Mouse (Mus musculus): ENCODE measurements around the gene Itga9. TPM values are rescaled to one million over a fixed set of nuclear protein-coding genes. Genes with fewer than 3 reads are reported as not detected.

The Itga9 gene
- polyA plus RNA-seq, 1 experiment from 2014 or later, result 7.4 TPM

DNA sequence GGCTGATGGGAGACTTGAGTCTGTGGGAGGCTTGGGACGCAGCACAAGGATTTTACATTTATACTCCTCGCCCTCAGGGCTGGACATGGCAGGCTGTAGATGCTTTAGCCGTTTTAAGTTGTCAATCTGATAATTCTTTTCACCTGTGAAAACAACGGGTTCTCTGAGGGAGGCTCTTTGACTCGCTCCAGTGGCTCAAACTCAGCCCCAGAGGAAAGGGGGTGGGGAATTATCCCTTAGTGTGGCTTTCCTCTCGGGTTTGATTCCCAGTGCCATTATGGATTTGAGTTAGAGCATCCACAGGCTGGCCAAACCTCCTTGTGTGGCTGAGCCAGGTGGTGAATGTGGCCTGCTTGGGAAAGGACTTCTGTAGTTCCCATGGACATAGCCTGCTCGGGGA lies 17.7 kb downstream of the Itga9 start:
- Histone ChIP-seq H3K4me2 (no peak overlapping the region), H3K36me3 (peaks cover 24% of the 10 kb centered on the region), H3K27me3 (0 out of 2 replicates have a peak, but pooled peaks cover 4% of the 10 kb centered on the region), H3K4me1 (peaks cover 35% of the 10 kb centered on the region), H3K9me3 (no peaks in the 10 kb centered on the region), H3K4me3 (no peak overlapping the region), H3K9ac (peak overlapping the region; percentile 32; the same call in 1 of the 2 replicates), H3K27ac (no peak overlapping the region)
- WGBS, result 13% methylated on average over 7 of the region's 7 CpGs
- no peak for ATAC-seq (ENCODE audit: insufficient number of reproducible peaks, insufficient read depth, low FRiP score, low TSS enrichment, low read depth)

DNA sequence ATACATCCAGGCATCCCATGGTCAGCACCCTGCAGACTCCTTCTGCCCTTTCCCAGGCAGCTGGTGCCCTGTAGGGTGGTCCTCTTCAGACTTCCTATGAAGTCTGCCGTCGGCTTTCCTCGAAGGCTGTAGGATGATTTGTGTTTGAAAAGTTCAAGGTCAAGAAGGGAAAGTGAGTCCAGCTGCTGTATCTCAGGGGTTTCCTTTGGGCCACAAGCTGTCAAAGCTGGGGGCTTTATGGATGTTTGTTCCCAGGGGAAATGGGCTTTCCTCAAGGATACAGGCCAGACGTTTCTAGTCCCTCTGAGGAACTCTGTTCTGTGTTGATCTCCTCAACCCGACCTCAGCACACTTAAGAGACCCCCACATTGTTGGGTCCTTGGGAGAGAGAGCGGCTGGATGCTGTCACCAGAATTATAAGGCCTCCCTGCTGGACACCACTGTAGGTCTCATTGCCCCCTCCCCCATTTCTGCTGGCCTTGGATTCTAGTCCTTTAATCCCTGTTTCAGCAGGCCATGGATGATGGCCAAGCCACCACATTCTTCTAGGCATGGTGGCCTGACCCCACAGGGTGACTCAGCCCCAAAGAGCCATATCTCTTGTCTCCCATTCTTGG lies 23.4 kb downstream of the Itga9 start:
- WGBS, result 68% methylated on average over 6 of the region's 6 CpGs
- Histone ChIP-seq H3K27ac (no peak overlapping the region), H3K36me3 (peaks cover 43% of the 10 kb centered on the region), H3K27me3 (no peaks in the 10 kb centered on the region), H3K9me3 (no peaks in the 10 kb centered on the region), H3K9ac (no peak overlapping the region), H3K4me1 (peaks cover 4% of the 10 kb centered on the region), H3K4me2 (no peak overlapping the region), H3K4me3 (no peak overlapping the region)
- no peak for ATAC-seq (ENCODE audit: insufficient number of reproducible peaks, insufficient read depth, low FRiP score, low TSS enrichment, low read depth)

DNA sequence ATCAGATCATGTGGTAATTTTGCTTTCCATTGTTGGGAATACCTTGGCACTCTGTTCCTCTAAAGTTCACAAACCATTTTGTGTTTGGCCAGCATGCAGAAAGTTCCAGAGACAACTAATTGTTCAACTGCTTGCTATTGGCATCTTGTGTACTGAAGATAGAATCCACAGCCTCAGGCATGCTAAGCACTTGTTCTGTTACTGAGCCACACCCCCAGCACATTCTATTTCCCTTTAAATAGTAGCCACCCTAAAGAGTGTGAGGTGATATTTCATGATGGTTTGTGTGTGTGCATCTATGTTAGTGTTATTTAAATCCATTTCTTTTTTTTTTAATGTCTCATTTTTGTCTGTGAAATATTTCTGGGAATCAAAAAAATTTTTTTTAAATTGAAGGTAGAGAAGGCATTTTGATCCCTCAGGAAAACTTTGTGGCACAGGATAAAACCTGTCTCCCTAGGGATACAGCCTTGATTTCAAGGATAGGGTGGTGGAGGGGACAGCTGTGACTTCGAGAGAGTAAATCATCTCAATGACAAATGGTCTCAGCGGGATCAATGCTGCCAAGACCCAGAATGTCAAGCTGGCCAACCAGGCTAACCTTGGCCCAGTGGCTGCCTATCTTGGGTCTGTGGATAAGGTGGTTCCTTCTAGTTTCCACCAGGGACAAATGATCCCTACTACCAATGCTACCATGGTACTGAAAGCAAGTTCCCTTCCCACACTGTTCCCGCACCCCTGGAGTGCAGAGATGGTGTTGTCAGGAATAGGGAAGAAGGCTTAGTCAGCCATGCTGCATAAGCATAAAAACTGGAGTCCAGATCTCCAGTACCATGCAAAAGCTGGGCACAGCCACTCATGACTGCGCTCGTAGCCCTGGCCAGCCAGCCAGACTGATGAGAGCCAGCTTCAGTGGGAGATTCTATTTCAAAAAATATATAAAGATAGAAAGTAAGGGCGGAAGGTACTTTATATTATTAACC lies 25.6 kb downstream of the Itga9 start:
- no peak for ATAC-seq (ENCODE audit: insufficient number of reproducible peaks, insufficient read depth, low FRiP score, low TSS enrichment, low read depth)
- Histone ChIP-seq H3K4me2 (no peak overlapping the region), H3K36me3 (peaks cover 61% of the 10 kb centered on the region), H3K27ac (no peak overlapping the region), H3K9me3 (no peaks in the 10 kb centered on the region), H3K4me1 (no peaks in the 10 kb centered on the region), H3K27me3 (no peaks in the 10 kb centered on the region), H3K9ac (no peak overlapping the region), H3K4me3 (no peak overlapping the region)
- WGBS, result 84% methylated on average over 6 of the region's 6 CpGs

DNA sequence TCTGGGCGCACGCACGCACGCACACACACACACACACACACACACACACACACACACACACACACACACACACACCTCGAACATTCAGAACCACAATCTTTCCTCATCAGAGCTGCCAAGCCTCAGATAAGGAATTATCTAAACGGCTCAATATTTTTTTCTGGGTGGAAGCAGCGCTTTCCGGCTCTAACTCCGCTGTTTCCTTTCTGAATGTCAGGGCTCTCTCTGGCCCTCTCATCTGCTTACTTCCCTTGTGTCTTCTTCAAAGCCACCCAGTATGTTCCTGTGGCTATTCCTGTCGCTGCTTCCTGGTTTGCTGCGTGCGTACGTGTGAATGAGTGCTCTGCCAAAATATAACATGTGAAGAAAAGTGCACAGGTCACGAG lies 26.3 kb downstream of the Itga9 start:
- ATAC-seq (ENCODE audit: insufficient number of reproducible peaks, insufficient read depth, low FRiP score, low TSS enrichment, low read depth), result no peak
- H3K4me2 ChIP-seq, result no peak overlapping the region
- H3K27me3 ChIP-seq, result no peaks in the 10 kb centered on the region
- no peak overlapping the region for H3K27ac ChIP-seq
- H3K9ac ChIP-seq, result no peak overlapping the region
- no peak overlapping the region for H3K4me3 ChIP-seq
- no peaks in the 10 kb centered on the region for H3K9me3 ChIP-seq
- no peaks in the 10 kb centered on the region for H3K4me1 ChIP-seq
- peaks cover 61% of the 10 kb centered on the region for H3K36me3 ChIP-seq
- WGBS, result 82% methylated on average over 13 of the region's 14 CpGs

DNA sequence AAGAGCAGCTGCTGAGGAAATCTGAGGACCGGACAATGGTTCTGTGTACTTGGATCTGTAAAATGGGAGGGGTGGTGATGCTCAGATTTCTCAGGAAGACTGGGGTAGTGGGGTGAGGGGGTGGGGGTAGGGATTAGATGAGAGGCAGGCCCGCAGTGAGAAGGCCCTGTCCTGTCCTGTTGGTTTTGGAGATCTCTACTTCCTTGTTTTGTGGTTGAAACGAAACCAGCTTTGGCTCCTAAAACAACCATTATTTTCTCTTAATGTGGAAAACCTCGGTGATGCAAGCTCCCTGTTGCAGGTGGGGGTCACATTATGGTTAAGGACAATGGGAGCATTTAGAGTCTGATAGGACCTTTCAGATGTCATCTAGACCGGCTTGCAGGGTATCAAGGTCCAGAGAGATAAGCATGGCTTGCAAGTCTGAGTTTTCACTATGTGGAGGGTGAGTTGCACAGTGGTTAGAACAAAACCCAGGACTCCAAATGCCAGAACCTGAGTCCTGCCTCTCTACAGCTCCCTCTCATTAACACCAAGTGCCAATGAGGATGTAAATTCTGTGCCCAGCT lies 32.2 kb downstream of the Itga9 start:
- Histone ChIP-seq H3K9ac (no peak overlapping the region), H3K27me3 (no peaks in the 10 kb centered on the region), H3K4me2 (no peak overlapping the region), H3K4me1 (peaks cover 6% of the 10 kb centered on the region; the same call in 1 of the 2 replicates), H3K36me3 (peaks cover 57% of the 10 kb centered on the region), H3K27ac (no peak overlapping the region), H3K9me3 (no peaks in the 10 kb centered on the region; the same call in 1 of the 2 replicates), H3K4me3 (no peak overlapping the region)
- no peak for ATAC-seq (ENCODE audit: insufficient number of reproducible peaks, insufficient read depth, low FRiP score, low TSS enrichment, low read depth)
- WGBS, result 73% methylated on average over 5 of the region's 5 CpGs

DNA sequence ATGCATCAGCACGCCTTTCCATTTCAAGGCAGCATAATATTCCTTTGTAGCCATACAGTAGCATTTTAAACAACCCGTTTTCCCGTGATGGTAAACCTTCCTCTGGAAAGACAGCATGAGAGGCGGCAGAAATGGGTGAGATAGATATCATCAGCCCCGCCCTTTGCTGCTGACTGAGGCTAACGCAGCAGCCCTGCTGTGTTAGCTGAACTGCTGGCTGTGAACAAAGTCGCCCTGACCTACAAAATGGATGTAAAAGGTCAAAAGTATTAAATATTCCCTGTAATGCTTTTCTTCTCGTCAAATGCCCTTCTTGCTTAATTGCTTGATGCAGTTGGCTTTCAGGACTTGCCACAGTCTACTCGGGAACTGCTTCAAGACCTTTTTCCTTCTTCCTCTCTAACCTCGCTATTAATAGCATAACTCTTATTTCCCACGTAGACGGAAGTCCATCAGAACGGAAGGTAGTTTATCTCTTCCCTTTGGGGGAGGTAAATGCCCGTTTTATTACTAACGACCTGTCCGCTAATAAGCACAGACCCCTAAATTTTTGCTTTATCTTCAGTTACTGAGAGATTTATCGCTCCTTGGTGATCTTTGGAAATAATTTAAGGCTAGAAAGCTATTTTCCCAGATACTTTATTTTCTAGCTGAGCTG lies 39.3 kb downstream of the Itga9 start:
- Histone ChIP-seq H3K4me3 (no peak overlapping the region), H3K4me2 (no peak overlapping the region), H3K27me3 (no peaks in the 10 kb centered on the region), H3K9ac (no peak overlapping the region), H3K9me3 (no peaks in the 10 kb centered on the region), H3K4me1 (peaks cover 9% of the 10 kb centered on the region), H3K36me3 (peaks cover 26% of the 10 kb centered on the region), H3K27ac (no peak overlapping the region)
- 87% methylated on average over 17 of the region's 17 CpGs for WGBS
- no peak for ATAC-seq (ENCODE audit: insufficient number of reproducible peaks, insufficient read depth, low FRiP score, low TSS enrichment, low read depth)

DNA sequence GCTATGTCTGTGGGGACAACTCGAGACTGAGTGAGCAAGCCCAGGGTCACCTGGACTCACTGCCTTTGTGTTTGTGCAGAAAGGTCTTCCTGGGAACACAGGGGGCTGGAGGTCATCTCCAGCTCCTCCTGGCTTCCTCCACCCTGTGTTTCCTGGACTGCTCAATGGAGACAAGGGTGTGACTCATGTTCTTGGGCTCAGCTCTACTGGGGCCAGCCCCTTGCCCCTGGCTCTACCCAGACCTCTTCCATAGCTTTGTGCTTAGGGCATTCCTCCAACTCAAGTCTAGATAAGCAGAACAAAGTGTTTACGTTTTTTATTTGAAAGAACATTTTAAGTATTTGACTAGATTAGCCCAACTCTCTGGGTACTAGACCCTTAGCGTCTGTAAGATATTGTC lies 41.0 kb downstream of the Itga9 start:
- H3K4me1 ChIP-seq, result peaks cover 26% of the 10 kb centered on the region
- H3K4me3 ChIP-seq, result no peak overlapping the region
- H3K4me2 ChIP-seq, result no peak overlapping the region
- no peak overlapping the region for H3K9ac ChIP-seq
- H3K27me3 ChIP-seq, result no peaks in the 10 kb centered on the region
- 84% methylated on average over 3 of the region's 3 CpGs for WGBS
- H3K9me3 ChIP-seq, result no peaks in the 10 kb centered on the region
- H3K27ac ChIP-seq, result no peak overlapping the region
- H3K36me3 ChIP-seq, result peaks cover 27% of the 10 kb centered on the region
- no peak for ATAC-seq (ENCODE audit: insufficient number of reproducible peaks, insufficient read depth, low FRiP score, low TSS enrichment, low read depth)

DNA sequence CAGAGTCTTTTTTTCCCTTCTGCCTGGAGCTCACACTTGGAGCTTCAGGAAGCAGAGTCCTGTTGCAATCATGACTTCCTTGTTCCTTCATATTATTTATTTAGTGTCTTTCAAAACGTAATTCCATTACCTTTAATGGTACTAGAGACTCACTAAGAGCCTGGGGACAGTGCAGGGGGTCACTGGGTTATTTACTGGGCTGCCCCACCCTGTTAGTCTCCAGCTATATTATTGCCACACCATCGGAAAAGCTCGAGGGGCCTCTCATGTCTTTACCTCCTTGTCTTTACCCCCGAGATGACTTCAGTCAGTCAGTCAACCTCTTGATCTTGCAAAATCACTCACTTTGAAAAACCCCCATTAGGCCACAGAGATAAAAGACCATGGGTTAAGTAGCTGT lies 44.5 kb downstream of the Itga9 start:
- Histone ChIP-seq H3K27ac (no peak overlapping the region), H3K4me1 (peaks cover 32% of the 10 kb centered on the region)
- WGBS, result 29% methylated on average over 4 of the region's 4 CpGs

DNA sequence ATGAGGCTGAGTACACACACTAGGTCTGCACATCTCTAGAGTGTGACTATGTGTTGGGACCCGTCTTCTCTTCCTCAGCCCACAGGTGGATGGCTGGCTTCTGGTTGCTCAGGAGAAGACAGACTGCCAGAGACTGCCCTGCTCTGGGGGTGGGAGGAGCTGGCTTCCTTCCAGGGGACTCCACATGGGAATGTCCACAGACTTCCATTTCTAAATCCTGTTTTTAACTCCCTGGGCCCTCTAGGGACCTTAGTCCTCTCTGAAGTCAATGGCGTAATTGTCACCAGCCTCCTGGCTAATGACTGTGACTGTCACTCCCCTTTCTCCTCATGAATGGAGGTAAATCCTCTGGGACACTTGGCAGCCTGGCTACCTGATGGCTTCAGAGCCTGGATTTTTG lies 45.4 kb downstream of the Itga9 start:
- H3K4me1 ChIP-seq, result peaks cover 32% of the 10 kb centered on the region
- no peaks in the 10 kb centered on the region for H3K9me3 ChIP-seq
- 0 out of 2 replicates have a peak overlapping the region, but pooled peaks have one; percentile 7 for H3K27ac ChIP-seq
- H3K4me3 ChIP-seq, result no peak overlapping the region
- 32% methylated on average over 2 of the region's 2 CpGs for WGBS
- no peaks in the 10 kb centered on the region for H3K27me3 ChIP-seq
- no peak overlapping the region for H3K9ac ChIP-seq
- ATAC-seq (ENCODE audit: insufficient number of reproducible peaks, insufficient read depth, low FRiP score, low TSS enrichment, low read depth), result no peak
- H3K4me2 ChIP-seq, result no peak overlapping the region
- peaks cover 32% of the 10 kb centered on the region for H3K36me3 ChIP-seq

More for the DNA sequence above, 44.5 kb downstream of the Itga9 start:
- Histone ChIP-seq H3K36me3 (peaks cover 37% of the 10 kb centered on the region), H3K27me3 (no peaks in the 10 kb centered on the region), H3K4me2 (no peak overlapping the region), H3K9me3 (no peaks in the 10 kb centered on the region), H3K9ac (no peak overlapping the region), H3K4me3 (no peak overlapping the region)
- ATAC-seq (ENCODE audit: insufficient number of reproducible peaks, insufficient read depth, low FRiP score, low TSS enrichment, low read depth), result no peak

DNA sequence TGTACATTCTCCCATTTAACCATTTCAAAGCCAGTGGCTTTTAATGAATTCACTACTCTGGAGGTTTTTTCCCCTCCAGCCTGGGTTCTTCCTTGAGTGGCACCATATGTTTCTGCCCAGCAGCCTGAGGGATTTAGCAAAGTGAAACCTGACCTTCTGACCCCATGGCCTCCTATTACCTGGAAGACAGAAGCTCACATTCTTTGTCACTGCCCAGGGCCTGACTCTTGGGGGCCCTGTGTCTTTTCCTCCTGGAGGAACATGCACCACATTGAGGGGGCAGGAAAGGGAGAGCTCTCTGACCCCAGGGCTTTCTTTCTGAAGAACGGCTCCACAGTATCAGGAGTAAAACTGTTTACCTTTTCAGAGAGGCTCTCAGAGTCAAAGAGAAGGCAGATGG lies 46.9 kb downstream of the Itga9 start:
- H3K9ac ChIP-seq, result no peak overlapping the region
- H3K36me3 ChIP-seq, result peaks cover 26% of the 10 kb centered on the region
- no peak overlapping the region for H3K27ac ChIP-seq
- H3K4me1 ChIP-seq, result peaks cover 38% of the 10 kb centered on the region
- WGBS, result 21% methylated on average over 1 of the region's 1 CpGs
- H3K4me3 ChIP-seq, result no peak overlapping the region
- H3K9me3 ChIP-seq, result no peaks in the 10 kb centered on the region
- ATAC-seq (ENCODE audit: insufficient number of reproducible peaks, insufficient read depth, low FRiP score, low TSS enrichment, low read depth), result no peak
- no peaks in the 10 kb centered on the region for H3K27me3 ChIP-seq
- H3K4me2 ChIP-seq, result no peak overlapping the region

DNA sequence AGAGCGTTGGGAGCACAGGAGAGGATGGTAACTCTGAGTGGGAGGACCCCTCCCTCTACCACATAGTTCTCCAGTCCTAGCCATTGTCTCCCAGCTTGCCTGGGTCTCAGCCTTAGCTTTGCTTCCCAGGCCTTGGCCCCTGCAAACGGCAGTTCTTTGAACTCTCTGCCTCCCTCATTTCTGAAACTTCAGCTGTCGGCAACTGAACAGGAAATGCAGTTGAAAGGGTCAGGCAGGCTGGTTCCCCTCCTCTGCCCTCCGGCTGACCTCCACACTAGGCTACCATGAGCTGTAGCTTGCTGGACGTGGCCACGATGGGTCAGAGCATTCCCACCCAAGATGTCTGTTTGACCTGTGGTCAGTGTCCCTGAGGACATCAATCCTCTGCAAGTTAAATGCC lies 48.5 kb downstream of the Itga9 start:
- no peaks in the 10 kb centered on the region for H3K27me3 ChIP-seq
- H3K36me3 ChIP-seq, result peaks cover 31% of the 10 kb centered on the region
- no peaks in the 10 kb centered on the region for H3K9me3 ChIP-seq
- H3K9ac ChIP-seq, result no peak overlapping the region
- no peak overlapping the region for H3K4me3 ChIP-seq
- H3K27ac ChIP-seq, result no peak overlapping the region
- H3K4me2 ChIP-seq, result no peak overlapping the region
- 27% methylated on average over 6 of the region's 6 CpGs for WGBS
- no peak for ATAC-seq (ENCODE audit: insufficient number of reproducible peaks, insufficient read depth, low FRiP score, low TSS enrichment, low read depth)
- peaks cover 42% of the 10 kb centered on the region for H3K4me1 ChIP-seq

All from embryonic facial prominence, embryonic 13.5 days (tissue).